Mouse (Mus musculus): ENCODE results near the gene Ccdc180.

- TF ChIP-seq CTCF (IDR thresholded peaks at IDR 0.05) (no peak), POLR2A (IDR thresholded peaks at IDR 0.05; ENCODE audit: insufficient read depth, low read depth, low read length) (no peak)
Observed at GRCm38 (mm10) chr4:45966716-45967115, 76.6 kb downstream of the Ccdc180 start.
